Mouse (Mus musculus): ENCODE results near the gene Slc38a2.

- TF ChIP-seq EP300 (IDR thresholded peaks at IDR 0.05; ENCODE audit: insufficient read depth, low read depth, low read length) (no peak), POLR2A (IDR thresholded peaks at IDR 0.05; ENCODE audit: insufficient read depth, low read length) (no peak)
Measured at GRCm38 (mm10) chr15:96669721-96670120, 29.8 kb downstream of the Slc38a2 start.
